Mouse (Mus musculus): ENCODE results near the gene H2al2c. TPM values are rescaled to one million over a fixed set of nuclear protein-coding genes. Genes with fewer than 3 reads are reported as not detected.
"Not testable (repeated sequence)": the region's sequence is repeated elsewhere in the genome, so short reads cannot be mapped to it uniquely, and the experiment has no call there.

H2al2c gene
- not detected in 2 replicates for total RNA-seq (2021)
- long read RNA-seq, experiment 1: 0 reads
- long read RNA-seq, experiment 2: 0 reads

DNA sequence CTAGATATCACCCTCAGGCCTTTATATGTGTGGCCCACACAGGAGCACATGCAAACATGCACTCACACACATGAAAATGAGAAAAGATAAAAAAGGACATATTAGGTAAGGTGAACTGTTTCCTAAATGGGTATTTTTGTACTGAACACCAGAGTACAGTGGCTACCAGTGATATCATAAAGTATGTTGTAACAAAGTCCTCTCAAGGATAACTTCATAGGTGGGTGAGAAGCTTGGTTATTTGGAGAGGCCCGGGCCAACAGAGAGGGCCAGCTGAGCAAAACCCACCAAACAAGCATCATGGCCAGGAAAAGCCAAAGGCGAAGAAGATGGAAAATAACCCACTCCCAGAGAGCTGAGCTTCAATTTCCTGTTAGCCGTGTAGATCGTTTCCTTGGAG is at the start of gene H2al2c:
TSS of gene H2al2c (plus strand) at position 301 of the 400 bp plus-strand sequence.
- not testable (repeated sequence) for DNase-seq

Other genes with a start within 250 kb of the H2al2c start
- not detected in 2 replicates for gene Sry, start 64.6 kb downstream of the H2al2c start, total RNA-seq (2021)
- gene H2al2b, start 121.6 kb downstream of the H2al2c start, total RNA-seq (2021): not detected in 2 replicates
- gene Gm4064, start 197.1 kb downstream of the H2al2c start, total RNA-seq (2021): not detected in 2 replicates
- not detected in 2 replicates for gene Rbmy, start 231.6 kb downstream of the H2al2c start, total RNA-seq (2021)
- not detected in 2 replicates for gene Gm10256, start 231.6 kb downstream of the H2al2c start, total RNA-seq (2021)